Mouse (Mus musculus) kidney, adult 9 months (tissue): ENCODE results near the gene Nhlrc1.
A peak's percentile ranks its signal among the peaks of the same experiment; 100 is the strongest.

ENCODE experiments used
- DNase-seq: peaks from one replicate; pipeline ENCODE4 v3.0.0; 2022

The Nhlrc1 gene

DNA sequence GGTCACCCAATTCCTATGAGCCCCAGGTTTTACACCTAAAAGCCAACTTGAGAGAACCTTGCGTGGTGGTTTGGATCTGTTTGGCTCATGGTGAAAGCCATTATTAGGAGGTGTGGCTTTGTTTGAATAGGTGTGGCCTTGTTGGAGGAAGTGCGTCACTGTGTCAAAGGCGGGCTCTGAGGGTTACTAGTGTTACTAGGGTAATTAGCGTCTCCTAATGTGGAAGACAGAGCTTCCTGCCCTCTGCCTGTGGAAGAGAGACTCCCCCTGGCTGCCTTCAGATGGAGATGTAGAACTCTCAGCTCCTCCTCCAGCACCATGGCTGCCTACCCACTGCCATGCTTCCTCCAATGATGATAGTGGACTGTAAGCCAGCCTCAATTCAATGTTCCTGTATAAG lies 13.1 kb downstream of the Nhlrc1 start:
- no peak for DNase-seq

DNA sequence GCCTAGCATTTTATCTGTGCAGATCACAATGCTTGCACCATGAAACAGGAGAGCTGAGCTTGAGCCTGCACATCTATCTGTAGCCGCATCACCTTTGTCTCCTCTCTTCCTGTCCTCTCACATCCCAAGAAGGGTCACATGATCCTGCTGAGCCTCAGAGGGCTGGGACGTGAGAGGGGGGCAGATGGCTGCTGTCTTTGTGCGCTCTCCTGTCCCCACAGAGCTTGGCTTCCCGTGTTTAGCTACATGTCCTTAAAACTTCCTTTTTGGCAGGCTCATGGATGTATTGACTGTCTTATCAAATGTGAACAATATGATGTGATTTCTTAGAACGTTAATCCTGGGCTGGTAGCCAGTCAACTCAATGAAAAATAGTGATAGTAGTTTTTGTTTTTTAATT lies 15.2 kb downstream of the Nhlrc1 start:
- DNase-seq, result no peak

DNA sequence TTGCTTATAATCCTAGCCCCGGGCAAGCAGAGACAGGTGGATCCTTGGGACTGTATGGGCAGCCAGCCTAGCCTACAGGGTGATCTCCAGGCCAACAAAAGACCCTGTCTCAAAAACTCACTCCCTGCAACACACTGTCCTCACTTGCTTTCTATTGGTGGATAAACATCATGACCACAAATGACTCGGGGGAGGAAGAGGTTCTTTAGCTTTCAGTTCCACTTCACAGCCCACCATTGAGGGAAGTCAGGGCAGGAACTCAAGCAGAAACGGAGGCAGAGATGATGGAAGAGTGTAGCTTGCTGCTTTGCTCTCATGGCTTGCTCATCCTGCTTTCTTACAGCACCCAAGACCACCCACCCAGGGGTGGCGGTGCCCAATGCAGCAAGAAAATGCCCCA lies 17.3 kb downstream of the Nhlrc1 start:
- no peak for DNase-seq

DNA sequence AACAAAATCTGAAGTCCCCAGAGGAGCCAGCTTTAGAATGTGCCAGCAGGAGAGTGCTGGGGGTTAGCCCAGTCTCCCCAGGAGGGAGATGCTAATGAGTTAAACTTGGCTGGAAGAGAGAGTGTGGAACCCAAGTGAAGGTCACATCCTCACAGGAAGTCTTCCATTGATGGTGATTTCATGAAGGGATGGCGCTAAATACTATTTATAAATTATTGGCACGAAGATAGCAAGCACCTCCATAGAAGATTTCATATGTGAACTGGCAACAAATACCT lies 21.4 kb downstream of the Nhlrc1 start:
- DNase-seq, result no peak

DNA sequence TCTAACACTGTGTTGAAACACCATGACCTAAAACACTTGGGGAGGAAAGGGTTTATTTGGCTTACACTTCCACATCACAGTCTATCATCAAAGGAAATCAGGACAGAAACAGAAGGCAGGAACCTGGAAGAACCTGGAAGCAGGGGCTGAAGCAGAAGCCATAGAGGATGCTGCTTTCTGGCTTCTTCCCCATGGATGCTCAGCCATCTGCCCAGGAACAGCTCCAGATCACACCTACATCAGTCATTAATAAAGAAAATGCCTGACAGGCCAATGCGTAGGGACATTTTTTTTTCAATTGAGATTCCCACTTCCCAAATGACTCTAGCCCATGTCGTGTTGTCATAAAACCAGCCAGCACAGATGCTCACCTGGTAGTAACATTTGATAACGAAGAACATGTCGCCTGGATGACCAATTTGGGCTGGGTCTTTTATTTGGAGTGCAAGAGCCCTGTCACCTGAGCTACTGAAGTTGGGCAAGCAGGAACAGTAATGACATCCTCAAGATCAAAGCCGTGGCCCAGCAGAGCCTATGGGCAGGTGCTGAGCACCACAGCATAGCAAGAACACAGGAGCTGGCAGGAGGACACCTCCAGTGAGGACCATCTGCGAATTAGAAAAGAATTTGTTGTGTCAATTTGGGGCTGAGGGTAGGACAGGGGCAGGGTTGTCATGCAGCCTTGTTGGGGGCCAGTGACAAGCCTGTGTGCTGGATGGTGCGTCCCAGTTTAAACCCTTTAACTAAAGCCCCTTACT lies 22.0 kb downstream of the Nhlrc1 start:
- DNase-seq, result no peak

DNA sequence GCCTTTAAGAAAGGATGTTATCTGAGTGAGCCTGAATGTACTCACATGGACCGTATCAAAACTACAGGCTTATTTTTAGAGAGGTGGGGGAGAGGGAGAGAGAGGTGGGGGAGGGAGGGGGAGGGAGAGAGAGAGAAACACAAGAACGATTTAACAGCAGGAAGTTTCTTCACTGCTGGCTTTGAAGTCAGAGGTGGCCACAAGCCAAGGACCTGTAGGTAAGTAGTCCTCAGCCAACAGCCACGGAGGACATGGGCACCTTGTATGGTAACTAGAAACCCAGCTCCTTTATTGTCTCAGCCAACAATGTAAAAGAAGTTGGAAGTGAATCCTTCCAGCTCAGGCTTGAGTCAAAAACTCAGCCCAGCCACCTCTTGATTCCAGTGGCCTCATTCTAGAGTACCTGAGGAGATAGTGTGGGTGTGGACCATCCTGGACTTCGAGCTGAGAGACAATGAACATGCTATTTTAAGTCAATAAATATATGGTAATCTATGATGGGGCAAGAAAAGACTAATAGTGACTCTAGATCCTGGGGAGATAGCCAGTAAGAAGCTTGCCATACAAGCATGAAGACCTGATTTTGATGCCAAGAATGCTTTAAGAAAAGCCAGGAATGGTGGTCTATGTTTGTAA lies 24.2 kb downstream of the Nhlrc1 start:
- DNase-seq, result no peak

DNA sequence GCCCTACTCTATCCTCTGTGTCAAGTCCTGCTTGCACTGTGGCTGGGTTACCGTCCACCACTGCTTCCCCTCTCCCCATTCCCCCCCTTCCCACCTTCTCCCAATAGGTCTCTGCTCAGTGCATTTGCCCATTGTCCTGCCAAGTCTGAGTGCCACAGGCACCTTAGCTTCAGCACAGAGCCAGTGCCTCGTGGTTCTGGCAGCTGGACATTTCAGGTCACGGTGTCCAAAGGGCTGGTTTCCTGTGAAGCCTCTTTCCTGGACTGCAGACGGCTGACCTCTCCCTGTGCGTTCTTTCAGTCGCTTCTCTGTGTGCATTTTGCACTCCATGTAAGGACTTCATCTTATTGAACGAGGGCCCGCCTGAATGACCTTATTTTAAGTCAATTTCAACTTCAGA lies 26.7 kb downstream of the Nhlrc1 start:
- no peak for DNase-seq

DNA sequence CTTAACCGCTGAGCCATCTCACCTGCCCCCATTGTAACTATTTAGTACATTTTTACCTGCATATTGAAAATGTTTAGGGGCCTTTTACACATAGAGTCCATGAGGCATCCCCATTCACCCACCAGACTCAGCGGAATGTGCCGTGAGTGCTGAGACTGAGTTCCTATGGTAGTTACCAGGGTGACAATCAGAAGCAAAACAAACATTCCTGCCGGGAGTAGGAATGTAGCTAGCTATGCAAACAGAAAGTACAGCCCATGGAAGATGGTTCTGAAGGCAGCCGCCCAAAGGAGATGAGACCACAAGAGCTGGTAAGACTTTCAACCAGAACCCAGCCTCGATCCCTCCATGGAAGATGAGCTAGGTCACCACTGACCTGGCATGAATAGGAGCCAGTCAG lies 28.4 kb downstream of the Nhlrc1 start:
- no peak for DNase-seq

DNA sequence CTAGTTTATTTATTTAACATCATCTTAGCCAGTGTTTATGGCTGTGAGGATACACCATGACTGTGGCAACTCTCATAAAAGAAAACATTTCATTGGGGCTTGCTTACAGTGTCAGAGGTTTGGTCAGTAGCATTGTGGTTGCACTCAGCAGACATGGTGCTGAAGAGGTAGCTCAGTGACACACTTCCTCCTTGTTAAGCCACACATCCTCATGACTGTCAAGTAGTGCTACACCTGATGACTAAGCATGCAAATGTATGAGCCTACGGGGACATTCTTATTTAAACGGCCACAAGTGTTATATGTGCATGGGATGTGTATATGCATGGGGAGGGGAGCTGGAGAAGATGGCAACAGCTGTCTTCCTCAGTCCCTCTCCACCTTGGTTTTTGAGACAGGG lies 30.8 kb downstream of the Nhlrc1 start:
- DNase-seq, result no peak

DNA sequence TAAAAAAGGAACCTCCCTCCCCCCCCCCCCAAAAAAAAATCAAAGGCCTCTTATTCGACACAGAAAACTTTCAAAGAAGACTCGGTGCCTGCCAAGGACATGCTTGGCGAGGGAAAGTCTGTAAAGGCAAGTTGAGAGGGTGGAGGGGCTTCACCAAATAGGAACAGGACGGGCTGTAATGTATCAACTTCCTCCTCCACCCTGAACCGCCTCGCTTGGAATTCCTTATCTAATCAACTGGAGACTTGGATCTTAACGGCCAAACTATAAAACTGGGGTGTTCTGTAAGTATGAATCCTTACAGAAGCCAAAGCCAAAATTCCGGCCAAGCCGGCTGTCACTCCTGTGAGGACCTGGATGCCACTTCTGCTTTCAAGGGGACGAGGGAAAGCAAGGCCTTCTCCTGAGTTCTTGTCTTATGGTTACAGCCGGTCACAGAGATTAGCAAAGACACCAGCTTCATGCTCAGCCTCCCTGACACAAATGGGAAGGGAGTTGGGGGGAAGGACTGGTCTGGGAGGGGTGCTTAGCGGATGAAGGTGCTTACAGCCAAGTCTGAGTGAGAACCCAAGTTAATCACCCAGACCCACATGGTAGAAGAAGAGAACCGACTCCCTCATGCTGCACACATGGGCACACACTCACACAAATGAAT lies 34.7 kb downstream of the Nhlrc1 start:
- DNase-seq, result no peak

DNA sequence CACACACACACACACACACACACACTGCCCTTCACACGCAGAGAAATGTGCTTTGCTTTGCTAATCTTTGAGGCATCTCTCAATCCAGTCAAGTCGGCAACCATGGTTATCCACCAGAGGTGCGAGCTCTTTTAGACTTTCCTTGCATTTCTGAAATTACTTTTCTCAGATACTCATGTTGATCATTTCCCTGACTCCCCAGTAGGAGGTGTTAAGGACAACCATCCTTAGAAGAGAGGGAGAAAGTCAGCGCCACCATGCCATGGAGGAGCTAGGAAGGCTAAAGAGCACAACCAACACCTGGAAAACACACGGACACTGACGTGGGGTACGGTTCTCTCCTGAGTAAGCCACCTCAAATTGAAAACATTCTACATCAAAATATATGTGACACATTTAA lies 38.1 kb downstream of the Nhlrc1 start:
- no peak for DNase-seq

DNA sequence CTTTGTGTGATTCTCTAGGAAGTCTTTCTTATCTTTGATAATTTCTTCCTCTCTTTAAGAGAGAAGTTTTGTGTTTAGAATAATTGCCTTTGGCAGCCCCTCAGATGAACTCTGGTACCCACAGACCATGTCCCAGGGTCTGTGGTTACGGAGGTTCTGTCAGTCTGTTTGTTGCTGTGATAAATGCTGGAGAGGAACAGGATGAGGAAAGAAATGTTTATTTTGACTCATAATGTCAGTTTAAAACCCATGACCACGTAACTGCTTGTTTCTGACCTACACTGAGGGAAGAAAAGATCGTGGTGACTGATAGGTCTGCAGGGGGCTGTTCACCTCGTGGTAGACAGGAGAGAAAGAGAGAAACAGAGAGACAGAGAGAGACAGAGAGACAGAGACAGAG lies 38.7 kb downstream of the Nhlrc1 start:
- no peak for DNase-seq

DNA sequence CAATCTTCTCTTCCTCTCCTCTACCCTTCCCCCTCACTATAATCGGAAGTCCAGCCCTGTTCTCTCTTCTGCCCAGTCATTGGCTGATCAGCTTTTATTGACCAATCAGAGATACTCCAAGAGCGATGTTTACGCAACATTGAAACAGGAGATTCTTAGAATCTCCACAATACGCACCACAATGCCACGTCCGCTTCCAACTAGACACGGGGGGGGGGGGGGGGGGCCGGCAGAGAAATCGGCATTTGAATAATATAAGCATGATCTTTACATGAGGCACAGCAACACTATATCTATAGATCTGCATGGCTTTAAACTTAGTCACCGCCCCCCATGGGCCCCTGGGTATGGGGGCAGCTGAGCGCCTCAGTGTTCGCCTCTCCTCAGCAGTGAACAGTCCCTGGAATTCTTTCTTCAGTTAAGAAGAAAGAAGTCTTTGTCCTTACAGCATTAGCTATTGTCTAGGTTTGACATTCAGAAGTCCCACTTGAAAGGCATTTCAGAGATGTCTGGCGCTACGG lies 39.6 kb downstream of the Nhlrc1 start:
- no peak for DNase-seq

DNA sequence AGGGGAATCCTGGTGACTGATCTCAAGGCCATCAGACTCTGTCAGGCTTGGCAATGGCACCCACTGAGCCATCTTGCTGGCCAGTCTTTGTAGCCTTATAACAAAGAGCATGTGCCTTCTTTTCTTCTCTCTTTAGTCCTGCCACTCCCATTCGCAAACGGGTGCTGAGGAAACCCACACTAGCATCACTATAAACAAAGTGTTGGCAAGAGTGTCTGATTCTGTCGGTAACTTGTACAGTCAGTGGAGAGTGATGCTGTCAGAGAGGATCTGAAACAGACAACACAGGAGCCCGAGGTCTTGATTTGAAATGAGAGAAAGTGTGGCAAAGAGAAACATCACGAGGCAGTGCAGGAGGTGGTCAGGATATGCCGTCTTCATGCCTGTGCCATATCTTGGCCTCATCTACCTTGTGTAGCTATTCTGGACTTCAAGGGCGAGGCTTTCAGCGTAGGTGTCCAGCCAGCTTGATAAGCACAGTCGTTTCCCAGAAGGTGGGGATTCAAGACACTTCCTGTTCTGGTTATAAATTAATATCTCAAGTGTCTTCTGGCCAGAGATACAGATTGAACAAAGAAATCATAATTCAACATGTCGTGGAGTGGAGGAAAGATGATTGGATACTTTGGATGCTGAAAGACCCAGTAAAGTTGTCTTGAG lies 44.2 kb downstream of the Nhlrc1 start:
- peak; percentile 26 for DNase-seq

DNA sequence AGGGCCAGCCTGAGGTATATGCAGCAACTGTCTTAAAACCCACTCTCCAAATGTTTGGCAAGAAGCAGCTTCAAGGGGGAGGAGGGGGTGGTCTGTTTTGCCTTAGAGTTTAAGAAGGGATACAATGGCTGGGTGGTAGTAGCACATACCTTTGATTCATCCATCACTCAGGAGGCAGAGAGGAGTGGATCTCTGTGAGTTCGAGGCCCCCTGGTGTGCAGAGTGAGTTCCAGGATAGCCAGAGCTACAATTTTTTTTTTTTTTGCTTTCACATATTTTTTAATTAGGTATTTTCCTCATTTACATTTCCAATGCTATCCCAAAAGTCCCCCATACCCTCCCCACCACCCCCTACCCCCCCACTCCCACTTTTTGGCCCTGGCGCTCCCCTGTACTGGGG lies 46.0 kb downstream of the Nhlrc1 start:
- no peak for DNase-seq

DNA sequence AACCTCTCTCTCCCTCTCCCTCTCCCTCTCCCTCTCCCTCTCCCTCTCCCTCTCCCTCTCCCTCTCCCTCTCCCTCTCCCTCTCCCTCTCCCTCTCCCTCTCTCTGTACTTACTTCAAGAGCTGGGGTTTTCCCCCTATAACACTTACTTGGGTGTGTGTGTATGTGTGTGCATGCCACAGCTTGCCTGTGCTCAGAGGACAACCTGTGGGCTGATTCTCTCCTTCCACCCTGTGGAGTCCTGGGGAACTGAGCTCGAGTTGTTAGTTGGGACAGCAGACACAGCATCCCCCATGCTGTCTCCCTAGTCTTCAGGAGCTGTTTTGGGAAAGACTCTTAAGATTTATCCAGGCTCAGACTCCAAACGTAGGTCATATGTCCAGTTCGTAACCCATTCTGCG lies 47.3 kb downstream of the Nhlrc1 start:
- no peak for DNase-seq
